Mouse (Mus musculus): ENCODE results near the gene Wdr73.

Wdr73 gene

DNA sequence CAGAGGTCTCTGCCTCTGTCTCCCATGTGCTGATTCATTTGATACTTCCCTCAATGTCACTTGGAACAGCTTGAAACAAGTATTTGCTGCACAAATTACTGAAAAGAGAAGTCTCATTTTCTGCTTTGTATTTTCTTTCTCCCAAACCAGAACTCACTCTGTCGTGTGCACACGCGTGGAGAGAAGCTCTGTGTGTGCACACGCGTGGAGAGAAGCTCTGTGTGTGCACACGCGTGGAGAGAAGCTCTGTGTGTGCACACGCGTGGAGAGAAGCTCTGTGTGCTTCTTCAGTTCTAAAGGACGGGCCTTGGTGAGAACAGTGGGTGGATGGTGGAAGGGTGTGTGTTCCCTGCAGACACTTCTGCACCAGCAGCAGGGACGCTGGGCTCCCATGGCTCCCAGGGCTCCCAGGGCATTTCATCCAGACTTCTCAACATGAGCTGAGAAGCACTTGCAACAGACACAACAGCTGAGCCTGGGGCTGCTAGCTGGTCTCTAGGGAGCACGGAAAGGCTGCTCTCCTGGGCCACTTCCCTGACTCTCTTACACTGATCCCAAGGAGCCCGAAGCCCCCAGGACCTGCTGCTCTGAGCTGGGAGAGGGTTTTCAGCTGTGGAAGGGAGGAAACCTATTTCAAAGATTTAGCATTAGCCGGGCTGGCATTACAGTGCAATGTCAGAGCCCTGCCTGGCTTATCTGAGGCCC, 6.1 kb downstream of the Wdr73 start:
- no peak for DNase-seq (ENCODE audit: low spot score)

DNA sequence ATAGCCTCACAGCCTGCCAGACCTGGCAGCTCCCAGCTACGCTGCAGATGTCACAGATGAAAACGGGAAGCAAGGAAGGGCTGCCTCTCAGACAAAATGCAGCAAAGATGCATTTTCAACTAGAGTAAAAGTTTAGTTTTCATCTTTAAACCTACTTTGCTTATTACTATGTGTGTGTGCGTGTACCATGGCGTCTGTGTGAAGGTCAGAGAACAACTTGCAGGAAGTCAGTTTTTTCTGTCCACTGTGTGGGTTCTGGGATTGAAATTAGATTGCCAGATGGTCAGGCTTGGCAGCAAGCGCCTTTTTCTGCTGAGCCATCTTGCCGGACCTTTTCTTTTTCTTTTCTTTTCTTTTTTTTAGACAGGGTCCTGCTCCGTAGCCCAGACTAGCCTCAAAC, 6.9 kb downstream of the Wdr73 start:
- DNase-seq (ENCODE audit: low spot score) = no peak

DNA sequence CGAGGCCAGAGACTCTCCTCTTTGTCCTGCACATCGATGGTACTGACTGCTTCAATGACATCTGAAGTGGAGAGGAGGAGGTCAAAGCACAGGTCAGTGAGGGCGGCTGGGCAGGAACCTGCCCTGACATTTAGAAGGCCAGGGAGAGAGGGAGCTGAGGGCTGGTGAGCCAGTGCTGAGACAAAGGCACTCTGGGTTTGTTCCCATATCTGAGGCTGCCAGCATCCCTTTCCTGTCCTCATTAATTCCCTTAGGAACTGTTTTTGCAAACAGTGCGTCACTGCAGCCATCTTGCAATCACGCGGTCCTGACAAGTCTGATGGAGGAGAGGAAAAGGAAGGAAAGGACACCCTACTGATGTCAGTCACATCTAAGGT, 7.3 kb downstream of the Wdr73 start:
- no peak for DNase-seq (ENCODE audit: low spot score)

DNA sequence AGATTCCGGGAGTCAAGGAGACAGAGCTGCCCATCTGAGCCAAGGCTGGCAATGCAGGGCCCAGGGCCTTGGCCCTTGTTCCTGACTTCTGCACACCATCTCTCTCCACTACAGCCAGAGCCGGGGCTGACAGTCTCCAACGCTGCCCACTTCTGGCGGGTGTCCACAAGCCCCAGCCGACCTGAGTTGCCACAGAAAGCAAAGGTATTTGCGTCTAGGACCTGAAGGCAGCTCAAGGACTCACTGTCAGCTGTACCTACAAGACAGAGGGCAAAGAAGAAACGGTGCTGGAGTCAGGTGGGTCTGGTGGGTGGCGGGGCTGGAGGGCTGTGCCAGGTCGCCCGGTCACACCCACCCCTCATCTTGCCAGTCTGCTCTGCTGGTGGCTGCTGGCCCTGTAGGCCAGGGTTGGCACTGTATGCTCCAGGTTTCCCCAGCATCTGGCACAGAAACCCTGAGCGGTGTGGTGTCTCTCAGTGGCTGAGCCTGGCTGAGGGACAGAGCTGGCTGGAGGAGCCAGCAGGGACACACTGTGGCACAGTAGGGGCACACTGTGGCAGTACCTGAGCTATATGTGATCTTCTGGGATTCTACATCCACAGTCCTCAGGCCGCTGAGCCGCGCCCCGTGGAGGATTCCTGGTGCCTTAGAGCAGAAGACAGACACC, 7.8 kb downstream of the Wdr73 start:
- DNase-seq (ENCODE audit: low spot score) = no peak

DNA sequence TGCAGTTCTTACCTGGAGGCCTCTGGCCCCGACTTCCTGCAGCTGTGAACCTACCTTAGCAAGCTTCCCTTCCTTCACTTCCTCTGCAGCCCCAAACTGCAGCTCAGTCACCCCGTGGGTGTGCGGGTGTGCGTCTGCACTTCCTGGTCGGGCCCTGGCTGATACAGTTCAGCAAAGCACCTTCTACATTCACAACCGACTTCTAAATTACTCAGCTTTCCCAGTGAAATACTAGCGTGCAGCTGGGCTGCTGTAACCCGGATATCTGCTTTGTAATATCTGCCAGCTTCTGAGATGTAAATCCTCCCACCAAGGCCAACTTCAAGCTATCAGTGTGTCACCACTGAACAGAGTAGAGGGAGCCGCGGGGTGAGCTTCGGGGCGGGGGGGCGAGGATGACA, 11.2 kb downstream of the Wdr73 start:
- DNase-seq (ENCODE audit: low spot score) = no peak

DNA sequence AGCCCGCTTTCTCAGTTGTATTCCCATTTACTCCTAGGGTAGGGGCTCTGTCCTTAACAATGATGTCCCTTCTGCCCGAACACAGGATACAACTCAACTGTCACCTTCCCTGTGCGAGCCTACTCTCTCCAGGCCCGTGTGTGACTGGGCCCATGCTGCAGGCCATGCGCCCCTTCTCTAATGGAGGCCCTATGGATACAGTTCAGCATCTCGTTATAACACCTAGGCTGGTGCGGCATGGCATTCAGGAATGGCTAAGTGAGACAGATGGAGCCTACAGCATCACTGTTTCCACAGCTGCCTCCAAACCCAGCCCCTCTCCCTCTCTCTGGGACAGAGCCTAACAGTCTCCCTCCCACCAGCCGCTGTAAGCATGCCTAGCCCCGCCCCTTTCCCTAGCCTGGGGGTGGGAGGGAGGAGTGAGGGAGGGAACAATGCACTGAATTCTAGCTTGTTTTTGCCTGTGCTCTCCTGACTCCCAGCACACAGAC, 12.0 kb downstream of the Wdr73 start:
- DNase-seq (ENCODE audit: low spot score) = no peak

DNA sequence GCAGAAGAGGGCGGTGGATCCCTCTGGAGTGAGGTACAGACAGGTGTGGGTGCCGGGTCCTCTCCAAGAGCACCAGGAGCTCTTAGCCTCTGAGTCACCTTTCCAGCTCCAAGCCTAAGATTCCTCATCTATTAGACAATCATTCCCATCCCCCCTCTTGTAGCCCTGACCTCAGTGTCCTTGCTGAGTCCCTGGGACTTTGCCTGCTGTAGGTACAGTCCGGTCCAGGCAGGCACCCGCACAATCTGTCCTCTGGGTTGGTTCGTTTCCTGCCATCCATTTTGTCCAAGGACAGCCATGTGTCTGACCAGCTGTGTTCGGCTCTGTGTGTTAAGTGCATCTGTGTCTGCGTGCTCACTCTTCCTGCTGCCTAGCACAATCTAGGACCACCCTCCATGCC, 12.5 kb downstream of the Wdr73 start:
- DNase-seq (ENCODE audit: low spot score) = no peak

DNA sequence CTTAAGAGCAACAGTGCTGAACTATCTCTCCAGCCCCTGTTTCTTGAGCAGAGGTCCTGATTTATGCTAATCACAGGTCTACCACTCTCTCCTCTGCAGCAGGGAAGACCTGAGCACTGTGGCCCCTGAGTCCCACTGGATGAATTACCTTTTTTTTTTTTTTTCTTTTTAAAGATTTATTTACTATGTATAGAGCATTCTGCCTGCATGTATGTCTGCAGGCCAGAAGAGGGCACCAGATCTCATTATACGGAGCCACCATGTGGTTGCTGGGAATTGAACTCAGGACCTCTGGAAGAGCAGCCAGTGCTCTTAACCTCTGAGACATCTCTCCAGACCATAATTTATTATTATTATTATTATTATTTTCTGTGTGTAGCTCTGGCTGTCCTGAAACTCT, 15.4 kb downstream of the Wdr73 start:
- DNase-seq (ENCODE audit: low spot score) = no peak

DNA sequence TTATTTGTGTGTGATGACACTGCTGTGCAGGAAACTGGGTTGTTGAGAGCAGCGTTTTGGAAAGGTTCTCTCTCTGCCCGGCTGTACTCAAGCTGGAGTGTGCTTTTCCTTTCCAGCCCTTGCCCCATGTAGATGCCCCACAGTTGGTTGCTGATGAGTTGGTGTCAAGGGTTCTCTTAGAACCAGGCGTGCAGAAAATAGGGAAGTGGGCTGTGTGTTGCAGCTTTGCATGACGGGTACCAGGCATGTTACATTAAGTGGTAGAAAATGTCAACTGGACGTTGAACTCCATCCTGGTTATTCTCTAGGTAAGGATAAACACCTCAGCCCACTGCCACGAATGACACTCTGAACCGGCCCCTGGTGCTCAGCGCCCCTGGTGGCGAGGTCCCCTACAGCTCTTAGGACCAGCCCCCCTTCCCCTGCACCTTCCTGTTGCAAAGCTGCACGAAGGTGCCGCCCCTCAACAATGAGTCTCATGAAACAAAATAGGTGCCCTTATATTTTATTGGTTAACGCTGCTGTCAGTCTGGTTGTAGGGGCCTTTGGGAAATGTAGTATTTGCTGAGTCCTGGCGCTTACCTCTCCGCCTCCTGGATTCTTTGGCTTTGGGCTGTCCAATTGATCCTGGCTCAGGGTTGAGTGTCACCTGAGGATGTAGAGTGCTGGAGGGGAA, 18.1 kb downstream of the Wdr73 start:
- peak; percentile 36 for DNase-seq (ENCODE audit: low spot score)

DNA sequence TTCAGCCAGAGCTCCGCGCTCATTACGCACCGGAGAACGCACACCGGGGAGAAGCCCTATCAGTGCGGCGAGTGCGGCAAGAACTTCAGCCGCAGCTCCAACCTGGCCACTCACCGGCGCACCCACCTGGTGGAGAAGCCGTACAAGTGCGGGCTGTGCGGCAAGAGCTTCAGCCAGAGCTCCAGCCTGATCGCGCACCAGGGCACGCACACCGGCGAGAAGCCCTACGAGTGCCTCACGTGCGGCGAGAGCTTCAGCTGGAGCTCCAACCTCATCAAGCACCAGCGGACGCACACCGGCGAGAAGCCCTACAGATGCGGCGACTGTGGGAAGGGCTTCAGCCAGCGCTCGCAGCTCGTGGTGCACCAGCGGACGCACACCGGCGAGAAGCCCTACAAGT, 25.3 kb downstream of the Wdr73 start:
- DNase-seq (ENCODE audit: low spot score) = no peak

DNA sequence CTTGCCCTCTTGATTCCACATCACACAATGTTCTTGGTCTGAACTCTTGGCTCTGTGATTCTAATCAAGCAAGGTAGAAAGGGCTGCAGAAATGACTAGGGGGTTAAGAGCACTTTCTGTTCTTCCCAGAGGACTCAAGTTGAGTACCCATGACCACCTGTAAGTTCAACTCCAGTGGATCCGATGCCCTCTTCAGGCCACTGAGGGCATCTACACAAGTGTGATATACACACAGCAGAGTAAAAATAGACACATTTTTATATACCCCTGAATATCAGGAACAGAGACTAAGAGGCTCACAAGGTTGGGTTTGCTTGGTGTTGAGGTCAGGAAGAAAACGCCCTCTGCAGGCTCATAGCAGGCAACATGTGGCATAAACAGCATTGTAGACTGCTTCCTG, 27.4 kb downstream of the Wdr73 start:
- no peak for DNase-seq (ENCODE audit: low spot score)

DNA sequence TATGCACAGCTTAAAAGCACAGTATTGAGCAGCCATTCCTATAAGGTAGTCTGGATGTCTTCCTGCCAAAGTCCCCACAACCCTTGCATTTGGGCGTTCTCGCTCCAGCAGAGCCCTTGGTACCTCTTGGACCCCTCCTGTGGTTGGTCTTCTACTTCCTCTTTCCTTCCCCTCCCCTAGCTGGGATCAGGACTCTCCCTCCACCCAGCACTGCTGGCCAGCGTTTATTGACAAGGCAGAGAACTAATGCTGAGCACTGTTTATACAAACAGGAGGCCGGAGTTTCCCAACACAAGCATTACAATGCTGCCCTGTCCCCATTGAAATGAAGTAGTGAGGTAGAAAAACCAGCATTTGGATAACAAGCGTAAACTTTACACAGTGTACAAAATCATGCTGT, 28.0 kb downstream of the Wdr73 start:
- no peak for DNase-seq (ENCODE audit: low spot score)

DNA sequence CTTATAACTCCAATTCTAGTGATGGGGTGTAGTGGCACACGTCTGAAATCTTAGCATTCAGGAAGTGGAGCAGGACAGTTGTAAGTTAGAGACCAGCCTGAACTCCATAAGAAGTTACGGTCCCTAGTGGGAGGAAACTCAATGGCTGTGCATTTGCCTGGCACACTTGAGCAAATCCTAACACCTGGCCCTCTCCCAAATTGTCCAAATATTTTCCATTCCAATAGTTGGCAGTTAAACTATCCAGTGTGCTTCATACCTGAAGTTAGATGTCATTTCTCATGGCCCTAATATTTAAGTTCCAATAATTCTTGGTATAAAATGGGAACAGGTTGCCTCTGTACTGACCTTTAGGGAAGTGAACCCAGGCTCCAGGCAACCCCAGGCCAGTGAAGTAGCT, 32.4 kb downstream of the Wdr73 start:
- DNase-seq (ENCODE audit: low spot score) = no peak

DNA sequence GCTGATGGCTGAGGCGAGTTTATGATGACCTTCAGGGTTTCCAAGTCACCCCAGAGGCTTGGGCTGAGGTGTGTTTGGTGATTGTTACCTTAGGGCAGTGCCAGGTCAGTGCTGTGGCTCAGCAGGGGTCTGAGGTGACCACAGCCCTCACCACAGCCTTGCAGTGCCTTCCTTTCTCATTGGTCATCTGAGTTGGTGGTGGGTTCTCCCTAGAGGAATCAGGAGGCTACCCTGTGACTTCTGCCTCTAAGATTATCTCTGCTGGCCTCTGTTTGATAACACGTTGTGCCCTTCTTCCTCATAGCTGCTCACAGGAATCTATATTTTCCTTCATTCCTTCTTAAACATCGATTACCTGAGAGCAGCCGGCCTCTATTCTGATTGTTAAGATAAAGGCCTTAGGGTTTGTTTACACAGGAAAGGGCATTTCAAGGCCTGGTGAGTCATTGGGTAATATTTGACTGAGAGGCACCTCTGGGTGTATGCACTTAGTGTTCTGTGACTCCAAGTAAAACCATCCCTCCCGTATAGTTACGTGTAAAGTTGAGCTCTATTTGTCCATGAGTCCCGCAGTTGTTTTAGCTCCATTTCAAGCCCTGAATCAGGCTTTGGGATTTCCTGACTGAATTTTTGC, 34.4 kb downstream of the Wdr73 start:
- no peak for DNase-seq (ENCODE audit: low spot score)

DNA sequence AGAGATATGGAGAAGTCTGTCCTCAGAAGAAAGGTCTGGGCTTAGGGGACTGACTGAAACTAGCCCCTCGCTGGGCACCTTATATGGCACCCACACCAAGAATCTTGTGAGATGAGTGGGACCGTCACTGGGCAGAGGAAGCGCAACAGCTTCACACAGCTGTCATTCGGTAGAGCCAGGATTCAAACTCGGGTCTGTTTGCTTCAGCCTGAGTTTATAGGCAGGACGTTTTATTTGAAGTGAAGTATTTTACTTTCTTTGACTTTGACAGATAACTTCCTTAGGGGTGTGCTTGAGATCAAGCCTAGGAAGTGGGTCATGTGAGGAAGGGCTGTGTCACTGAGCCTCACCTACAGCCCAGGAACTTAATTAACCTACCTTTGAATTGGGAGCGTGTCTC, 35.5 kb downstream of the Wdr73 start:
- DNase-seq (ENCODE audit: low spot score) = no peak

DNA sequence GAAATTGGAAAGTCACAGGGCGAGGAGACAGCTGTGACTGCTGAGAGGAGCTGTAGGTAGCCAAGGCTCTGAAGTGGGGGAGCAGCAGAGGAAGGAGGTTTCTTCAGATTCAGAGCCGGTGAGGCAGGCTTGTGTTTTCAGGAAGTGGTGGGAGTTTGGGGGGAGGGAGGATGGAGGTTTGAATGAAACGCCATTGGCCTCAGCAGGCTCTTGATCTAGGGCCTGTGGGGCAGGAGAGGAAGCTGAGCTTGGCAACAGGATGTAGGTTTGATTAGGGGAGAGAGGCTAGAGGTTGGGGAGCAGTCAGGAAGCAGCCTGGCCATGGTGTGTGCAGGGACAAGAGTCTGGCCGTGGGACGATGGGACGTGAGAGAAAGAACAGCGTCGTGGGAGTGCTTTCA, 36.2 kb downstream of the Wdr73 start:
- DNase-seq (ENCODE audit: low spot score) = no peak

DNA sequence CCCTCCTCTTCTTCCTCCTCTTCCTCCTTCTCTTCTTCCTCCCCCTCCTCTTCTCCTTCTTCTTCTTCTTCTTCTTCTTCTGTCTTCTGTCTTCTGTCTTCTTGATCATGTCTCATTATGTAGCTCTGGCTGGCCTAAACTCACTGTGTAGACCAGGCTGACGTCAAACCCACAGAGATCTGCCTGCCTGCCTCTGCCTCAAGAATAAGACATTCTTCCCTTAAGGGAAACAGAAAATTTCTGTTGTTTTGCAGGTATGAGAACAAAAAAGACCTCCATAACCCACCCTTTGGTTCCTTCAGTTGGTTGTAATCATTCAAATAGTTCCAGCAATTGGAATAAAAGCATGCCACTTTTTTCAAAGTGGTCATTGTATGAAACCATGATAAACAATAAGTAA, 36.9 kb downstream of the Wdr73 start:
- no peak for DNase-seq (ENCODE audit: low spot score)

DNA sequence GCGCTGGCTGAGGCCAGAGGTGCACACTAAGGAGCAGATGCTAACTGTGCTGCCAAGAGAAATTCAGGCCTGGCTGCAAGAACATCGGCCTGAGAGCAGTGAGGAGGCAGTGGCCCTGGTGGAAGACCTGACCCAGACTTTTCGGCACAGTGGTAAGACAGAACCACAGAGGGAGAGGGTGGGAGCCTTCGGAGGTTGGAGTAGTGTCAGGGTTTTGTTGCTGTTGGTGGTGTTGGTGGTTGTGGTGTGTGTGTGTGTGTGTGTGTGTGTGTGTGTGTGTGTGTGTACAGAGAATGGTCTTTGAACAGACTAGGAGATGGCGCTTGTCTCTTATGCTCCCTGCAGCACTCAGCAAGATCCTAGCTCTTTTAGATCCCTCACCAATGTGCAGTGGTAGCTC, 37.5 kb downstream of the Wdr73 start:
- DNase-seq (ENCODE audit: low spot score) = no peak

DNA sequence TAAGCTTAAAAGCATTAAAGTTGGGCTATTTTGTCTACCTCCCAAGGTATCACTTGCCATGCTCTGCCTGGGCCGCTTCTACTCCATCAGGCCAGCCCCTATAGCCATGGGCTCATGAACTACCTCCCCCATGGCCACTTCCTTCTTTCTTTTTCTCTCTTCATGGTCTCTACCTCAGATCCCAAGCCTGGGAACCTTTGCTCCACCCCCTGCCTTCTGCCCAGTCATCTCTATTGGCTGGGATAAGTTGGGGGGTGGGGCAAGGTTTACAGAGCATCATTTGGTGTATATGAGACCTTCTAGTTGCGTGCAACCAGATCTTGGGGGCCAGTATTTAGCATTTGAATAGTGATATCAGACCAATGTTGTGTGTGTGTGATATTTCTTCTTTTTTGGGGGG, 38.6 kb downstream of the Wdr73 start:
- no peak for DNase-seq (ENCODE audit: low spot score)

DNA sequence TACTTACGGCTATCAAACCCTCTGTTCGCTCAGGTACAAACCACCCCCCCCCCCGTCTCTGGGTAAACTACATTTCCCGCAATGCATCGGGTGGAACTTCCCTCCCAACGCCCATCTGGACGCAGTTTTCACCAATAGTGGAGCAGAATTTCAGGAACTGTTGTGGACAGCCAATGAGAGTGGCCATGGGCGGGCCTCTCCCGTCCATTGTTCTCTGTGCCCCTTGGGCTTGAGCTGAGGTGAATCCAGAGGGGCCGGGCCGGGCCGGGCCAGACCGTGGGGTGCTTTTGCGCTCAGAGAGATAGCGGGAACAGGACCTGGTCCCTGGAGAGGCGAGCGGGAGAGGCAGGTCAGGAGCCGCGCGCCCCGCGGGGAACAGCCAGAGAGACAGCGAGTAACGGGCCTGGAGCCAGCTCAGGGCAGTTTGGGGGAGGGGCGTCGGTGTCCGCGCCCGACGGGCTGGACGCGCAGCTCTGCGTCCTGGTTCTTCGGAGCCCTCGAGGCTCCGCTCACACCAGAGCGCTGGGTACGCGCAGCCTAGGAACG, 40.3 kb downstream of the Wdr73 start, which contains the start of gene Zscan2:
Gene Zscan2 (plus strand): TSS at position 192 of the 546 bp plus-strand sequence.
- peak; percentile 88 for DNase-seq (ENCODE audit: low spot score)

DNA sequence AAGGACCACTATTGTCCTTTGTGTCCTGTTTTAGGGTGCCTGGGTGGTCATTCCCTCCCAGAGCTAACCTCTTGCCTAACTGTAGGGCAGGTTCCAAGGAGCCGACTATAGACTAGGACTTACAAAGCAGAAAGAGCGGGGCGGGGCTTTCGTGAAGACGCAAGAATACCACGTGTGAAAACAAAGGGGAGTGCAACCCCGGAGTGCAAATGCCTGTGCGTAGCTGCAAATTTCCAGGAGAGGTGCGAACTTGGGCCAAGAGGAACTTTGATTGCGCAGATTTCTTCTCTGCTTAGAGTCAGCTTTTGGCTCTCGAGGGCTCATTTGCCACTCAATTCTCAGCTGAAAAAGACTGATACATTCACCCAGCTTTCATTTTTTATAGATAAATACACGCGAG, 40.8 kb downstream of the Wdr73 start:
- peak; percentile 55 for DNase-seq (ENCODE audit: low spot score)

DNA sequence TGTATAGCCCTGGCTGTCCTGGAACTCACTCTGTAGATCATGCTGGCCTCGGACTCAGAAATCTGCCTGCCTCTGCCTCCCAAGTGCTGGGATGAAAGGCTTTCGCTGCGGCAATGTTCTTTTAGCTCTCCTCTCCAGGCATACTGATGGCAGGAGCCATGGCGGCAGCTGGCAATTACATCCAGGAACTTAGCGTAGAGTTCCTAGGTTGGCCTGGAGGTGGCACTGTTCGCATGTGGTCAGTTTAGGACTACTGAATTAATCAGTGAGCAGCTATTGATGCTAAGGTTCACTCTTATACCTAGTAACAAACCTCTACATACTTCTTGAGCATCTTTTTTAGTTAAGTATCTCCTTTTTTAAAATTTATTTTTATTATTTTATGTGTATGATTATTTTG, 43.9 kb downstream of the Wdr73 start:
- DNase-seq (ENCODE audit: low spot score) = no peak

DNA sequence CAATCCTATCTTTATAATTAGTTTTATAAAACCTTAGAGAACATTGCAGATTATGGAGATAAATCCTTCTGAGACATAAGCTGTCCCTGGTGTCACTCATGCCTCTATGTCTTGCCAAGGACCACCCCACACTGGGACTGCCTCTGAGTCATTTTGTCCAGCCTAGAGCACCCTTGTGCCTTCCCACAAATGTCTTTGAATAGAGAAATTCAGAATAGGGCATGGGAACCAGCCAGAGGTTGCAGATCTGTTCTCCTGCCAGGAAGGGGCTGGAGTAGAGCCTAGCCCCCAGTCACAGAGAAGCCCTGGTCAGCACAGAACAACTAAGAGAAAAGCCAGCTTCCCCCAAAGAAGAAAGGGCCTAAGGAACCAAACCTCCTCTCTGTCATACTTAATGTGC, 45.8 kb downstream of the Wdr73 start:
- DNase-seq (ENCODE audit: low spot score) = no peak

Measured in ovary, adult 18-20 months (tissue).